Mouse (Mus musculus) induced T-regulatory cell, adult 2 months (primary cell): ENCODE results near the gene Rad51b.

ENCODE experiments used
- DNase-seq: peaks from one replicate; pipeline ENCODE4 v3.0.0-alpha.2; 2012; ENCODE audit warnings: low read depth

The Rad51b gene

GRCm38 (mm10) chr12:79613846-79614582, 316.9 kb downstream of the Rad51b start:
- no peak for DNase-seq

GRCm38 (mm10) chr12:79614583-79614953, 317.5 kb downstream of the Rad51b start:
- DNase-seq, result no peak

GRCm38 (mm10) chr12:79615717-79616316, 318.7 kb downstream of the Rad51b start:
- no peak for DNase-seq

- DNase-seq, result no peak
Measured at GRCm38 (mm10) chr12:79619009-79619408, 321.9 kb downstream of the Rad51b start.

- DNase-seq, result no peak
Measured at GRCm38 (mm10) chr12:79620693-79621092, 323.6 kb downstream of the Rad51b start.

- peak; percentile 54 for DNase-seq
Measured at GRCm38 (mm10) chr12:79623308-79623707, 326.2 kb downstream of the Rad51b start.

GRCm38 (mm10) chr12:79625699-79626554, 328.8 kb downstream of the Rad51b start:
- peak; percentile 81 for DNase-seq

- no peak for DNase-seq
Measured at GRCm38 (mm10) chr12:79626555-79627080, 329.5 kb downstream of the Rad51b start.

GRCm38 (mm10) chr12:79627351-79628120, 330.5 kb downstream of the Rad51b start:
- peak; percentile 57 for DNase-seq

- DNase-seq, result peak; percentile 83
Measured at GRCm38 (mm10) chr12:79628121-79628774, 331.2 kb downstream of the Rad51b start.

- DNase-seq, result no peak
Measured at GRCm38 (mm10) chr12:79629945-79630850, 333.1 kb downstream of the Rad51b start.

GRCm38 (mm10) chr12:79633458-79634106, 336.5 kb downstream of the Rad51b start:
- no peak for DNase-seq

- peak; percentile 52 for DNase-seq
Measured at GRCm38 (mm10) chr12:79641570-79642285, 344.6 kb downstream of the Rad51b start.

- DNase-seq, result peak; percentile 55
Measured at GRCm38 (mm10) chr12:79642715-79643114, 345.6 kb downstream of the Rad51b start.

- DNase-seq, result peak; percentile 67
Measured at GRCm38 (mm10) chr12:79645656-79646055, 348.6 kb downstream of the Rad51b start.

GRCm38 (mm10) chr12:79646646-79647164, 349.6 kb downstream of the Rad51b start:
- DNase-seq, result peak; percentile 97

- DNase-seq, result no peak
Measured at GRCm38 (mm10) chr12:79647382-79647781, 350.3 kb downstream of the Rad51b start.

GRCm38 (mm10) chr12:79647976-79648375, 350.9 kb downstream of the Rad51b start:
- no peak for DNase-seq
